ENCODE assay signal across 8 mouse cellular contexts in the genomic region with DNA sequence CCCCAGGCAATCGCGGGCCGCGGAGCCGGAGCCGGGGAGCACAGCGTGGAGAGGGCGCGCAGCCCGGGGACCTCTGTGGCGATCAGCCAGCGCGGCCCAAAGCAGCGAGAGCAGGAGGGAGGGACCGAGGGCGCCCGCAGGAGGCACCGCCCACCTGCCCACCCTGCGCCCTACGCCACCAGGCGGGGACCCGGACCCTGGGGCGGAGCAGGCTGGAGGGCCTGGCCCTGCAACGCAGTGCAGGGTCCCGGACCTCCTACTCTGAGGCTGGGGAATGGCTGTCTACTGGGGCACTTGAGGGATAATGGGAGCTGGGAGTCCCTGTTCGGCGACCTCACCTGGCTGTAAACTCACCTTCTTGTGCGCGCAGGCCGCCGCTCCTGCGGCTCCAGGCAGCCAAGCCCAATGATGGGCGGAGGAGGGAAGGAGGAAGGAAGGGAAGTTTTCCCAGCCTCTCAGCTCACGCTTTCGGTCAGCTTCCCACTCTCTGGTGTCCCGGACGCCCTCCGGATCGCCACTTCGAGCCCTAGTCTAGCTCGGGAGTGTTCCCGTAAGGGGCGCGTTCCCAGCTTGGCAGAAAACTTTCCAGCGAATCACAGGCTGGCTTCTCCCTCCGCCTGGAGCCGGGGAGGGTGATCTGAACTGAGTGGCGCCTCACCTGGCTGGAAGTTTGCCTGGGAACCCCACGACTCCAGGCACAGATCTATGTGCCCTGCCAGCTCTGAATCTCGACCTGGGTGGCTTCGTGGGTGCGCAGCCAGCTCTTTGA. TPM values are rescaled to one million over a fixed set of nuclear protein-coding genes. Genes with fewer than 3 reads are reported as not detected.
DNase-seq lines count a peak whose midpoint lies in the region; ATAC-seq and TF ChIP-seq lines count a peak whose summit lies in the region.

Gene Tmem51 (minus strand): TSS at position 174 of the 769 bp plus-strand sequence.

- no peak within 1 kb of the TSS for H3K27ac ChIP-seq in forebrain, embryonic 11.5 days (ENCODE audit: low read depth, low read length)
- H3K27ac ChIP-seq in limb, embryonic 10.5 days = peak within 1 kb of the TSS; percentile 87
- H3K27ac ChIP-seq in testis, adult 2 months (ENCODE audit: control insufficient read depth, insufficient read depth, low read depth, low read length) = no peak within 1 kb of the TSS

- peak within 1 kb of the TSS; percentile 62 for H3K4me3 ChIP-seq in forebrain, embryonic 11.5 days (ENCODE audit: low read depth, low read length)
- peak within 1 kb of the TSS; percentile 78 for H3K4me3 ChIP-seq in limb, embryonic 10.5 days
- H3K4me3 ChIP-seq in testis, adult 2 months (ENCODE audit: control insufficient read depth, low read depth, low read length) = peak within 1 kb of the TSS; percentile 67

- TF ChIP-seq POLR2A in testis, adult 2 months (IDR thresholded peaks at IDR 0.05; ENCODE audit: control insufficient read depth, low read depth, low read length) = no peak

- H3K36me3 ChIP-seq in forebrain, embryonic 11.5 days (ENCODE audit: control insufficient read depth, insufficient read depth, low read length) = no peaks in the 10 kb centered on the region
- no peaks in the 10 kb centered on the region for H3K36me3 ChIP-seq in limb, embryonic 10.5 days
- H3K36me3 ChIP-seq in testis, adult 2 months (ENCODE audit: control insufficient read depth, insufficient read depth, low read length) = no peaks in the 10 kb centered on the region

- H3K9me3 ChIP-seq in forebrain, embryonic 11.5 days (ENCODE audit: control insufficient read depth, low read length) = no peaks in the 10 kb centered on the region
- no peaks in the 10 kb centered on the region for H3K9me3 ChIP-seq in limb, embryonic 10.5 days (replicated peaks)

- peak within 1 kb of the TSS; percentile 65 for H3K9ac ChIP-seq in forebrain, embryonic 11.5 days (ENCODE audit: low read length)

- H3K4me2 ChIP-seq in forebrain, embryonic 11.5 days (ENCODE audit: low read depth, low read length, severe bottlenecking) = peak within 1 kb of the TSS; percentile 99

- H3K4me1 ChIP-seq in forebrain, embryonic 11.5 days (replicated peaks; ENCODE audit: control insufficient read depth, insufficient read depth, low read length) = peaks cover 12% of the 10 kb centered on the region; the same call in 1 of the 2 replicates
- H3K4me1 ChIP-seq in limb, embryonic 10.5 days = peaks cover 62% of the 10 kb centered on the region
- H3K4me1 ChIP-seq in testis, adult 2 months (ENCODE audit: control insufficient read depth, insufficient read depth, low read length) = peaks cover 6% of the 10 kb centered on the region

- peaks cover 24% of the 10 kb centered on the region for H3K27me3 ChIP-seq in forebrain, embryonic 11.5 days (ENCODE audit: control insufficient read depth, insufficient read depth, low read length)
- peaks cover 48% of the 10 kb centered on the region for H3K27me3 ChIP-seq in limb, embryonic 10.5 days (ENCODE audit: low read depth, poor library complexity, severe bottlenecking)
- H3K27me3 ChIP-seq in testis, adult 2 months (ENCODE audit: control insufficient read depth, insufficient read depth, low read length) = no peaks in the 10 kb centered on the region

- no peak for TF ChIP-seq CTCF in testis, adult 2 months (IDR thresholded peaks at IDR 0.05; ENCODE audit: control insufficient read depth, insufficient read depth, insufficient replicate concordance, low read depth, low read length)

- under 1% methylated on average over 52 of the region's 52 CpGs for WGBS in forebrain, embryonic 11.5 days
- WGBS in limb, embryonic 10.5 days = under 1% methylated on average over 52 of the region's 52 CpGs

- DNase-seq in ES-CJ7 (ENCODE audit: low read depth, low spot score) = peak; percentile 57
- DNase-seq in adrenal gland, postnatal 4 days (ENCODE audit: low spot score in 2 of 2) = peak; percentile 25 to 44
- peak; percentile 74 for DNase-seq in forebrain, embryonic 11.5 days (ENCODE audit: low spot score)
- DNase-seq in heart, postnatal 4 days = peak; percentile 73
- peak; percentile 77 for DNase-seq in limb, embryonic 10.5 days (ENCODE audit: low spot score)
- DNase-seq in layer of hippocampus, adult 9-11 months = no peak

- peak; percentile 75 for ATAC-seq in forebrain, embryonic 11.5 days (replicated peaks; ENCODE audit: low FRiP score)
- peak; percentile 48; the same call in 1 of the 2 replicates for ATAC-seq in megakaryocyte-erythroid progenitor cell, adult 5-6 weeks (replicated peaks; ENCODE audit: low FRiP score, low TSS enrichment, poor library complexity, severe bottlenecking)

RNA-seq across cellular contexts. Expression of gene Tmem51, which starts in this region (rescaled TPM):
- 10 to 100 TPM in 1 of 2 experiments, 1 to 10 TPM in 1; 7.8 to 11.3 TPM for total RNA-seq in adrenal gland, postnatal 4 days (2021)
- polyA plus RNA-seq in forebrain, embryonic 11.5 days (2014; fragmentation: Nextera tagmentation; extraction: Ambion mirVana) = 6.3 and 8.9 TPM in 2 replicates
- total RNA-seq in heart, postnatal 4 days (2021) = 10 to 100 TPM; 34.2 to 40.5 TPM
- polyA plus RNA-seq in limb, embryonic 10.5 days (2016; fragmentation: Nextera tagmentation; extraction: Ambion mirVana) = 7.0 and 10.8 TPM in 2 replicates
- 0.42 TPM in 1 of 2 replicates, not detected in the other for total RNA-seq in megakaryocyte-erythroid progenitor cell, adult 5-6 weeks (2014; fragmentation: Nextera tagmentation)
- total RNA-seq in megakaryocyte-erythroid progenitor cell, adult 5-6 weeks (2017) = not detected in 2 replicates
- 2.3 and 2.9 TPM in 2 replicates for polyA plus RNA-seq in testis, adult 2 months (2012; rRNA removed)

Comparison
In these comparisons a context has a peak if more than half of its experiments do, and no peak if none do; other contexts are left out.
1. RNA of gene Tmem51 (total RNA-seq): 34.2 to 40.5 TPM in heart, postnatal 4 days and 7.8 to 11.3 TPM in adrenal gland, postnatal 4 days; 0.42 TPM in megakaryocyte-erythroid progenitor cell, adult 5-6 weeks; every median in the first group is over 4 times any median in the second.
2. Peak in ATAC-seq in megakaryocyte-erythroid progenitor cell, adult 5-6 weeks; RNA of the gene not detected or under 1 TPM.
3. Peak in every context shown above with its lines, with median percentiles within 50 percentile points of each other: H3K4me3 ChIP-seq.